Mouse (Mus musculus): Measurements from ENCODE around the gene Trip12.

DNA sequence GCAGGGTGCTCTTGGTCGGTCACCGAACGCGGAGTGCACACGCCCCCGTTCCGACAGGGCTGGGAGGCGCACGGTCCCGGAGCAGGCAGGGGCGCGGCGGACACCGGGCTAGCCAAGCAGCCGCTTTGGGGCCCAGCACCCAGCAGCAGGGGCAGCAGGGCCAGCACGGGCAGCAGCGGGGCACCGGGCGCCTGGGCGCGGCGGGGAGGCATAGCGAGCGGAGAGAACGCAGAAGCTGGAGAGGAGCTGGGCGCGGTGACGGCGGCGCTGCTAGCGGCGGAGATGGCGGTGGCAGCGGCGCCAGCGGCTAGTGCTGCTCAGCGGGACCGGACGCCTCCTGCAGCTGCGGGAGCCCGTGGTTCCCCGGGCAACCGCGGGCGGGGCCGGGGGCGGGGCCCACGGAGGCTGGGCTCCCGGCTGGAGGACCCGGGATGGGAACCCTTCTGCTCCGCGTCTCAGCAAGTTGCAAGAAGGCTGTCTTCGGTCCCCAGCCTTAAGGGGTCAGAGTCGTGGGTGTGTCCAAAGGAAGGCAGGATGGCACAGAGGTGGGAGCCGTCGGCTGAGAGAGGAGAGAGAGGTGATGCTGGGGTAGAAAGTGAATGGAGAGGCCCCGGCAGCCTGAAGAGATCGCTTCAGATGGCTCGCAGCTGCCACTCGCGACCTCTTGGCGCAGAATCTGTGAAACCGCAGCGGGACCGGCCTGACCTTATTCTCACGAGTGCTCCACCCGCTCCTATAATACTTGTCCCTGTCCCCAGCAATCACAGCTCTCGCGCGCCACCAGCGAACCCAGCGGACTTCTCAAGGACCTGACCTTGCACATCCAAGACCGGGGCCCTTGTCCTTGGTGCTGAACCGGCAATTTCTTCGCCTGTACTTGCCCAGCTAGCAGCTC, 144.6 kb downstream of the Trip12 start, which contains the start of gene Dner:
- TF ChIP-seq POLR2A (IDR thresholded peaks at IDR 0.05; ENCODE audit: low read depth, low read length) = no peak
- TF ChIP-seq CTCF (IDR thresholded peaks at IDR 0.05; ENCODE audit: extremely low read depth, insufficient read length, insufficient replicate concordance, low read depth, low read length) = no peak

All from small intestine, adult 2 months (tissue).